Mouse (Mus musculus) inflammation-experienced regulatory T-cells (primary cell): Measurements from ENCODE around the gene Sertad1. TPM values are rescaled to one million over a fixed set of nuclear protein-coding genes. Genes with fewer than 3 reads are reported as not detected.

Source experiments
- polyA plus RNA-seq, 2 experiments: library from polyadenylated mRNA; unstranded; fragments of 100-300 nt; shearing (Covaris generic); gene quantifications; one replicate each; pipeline ENCODE4 v1.2.1; 2017

Gene Sertad1
- polyA plus RNA-seq = 10 to 100 TPM; 52.4 to 79.0 TPM

DNA sequence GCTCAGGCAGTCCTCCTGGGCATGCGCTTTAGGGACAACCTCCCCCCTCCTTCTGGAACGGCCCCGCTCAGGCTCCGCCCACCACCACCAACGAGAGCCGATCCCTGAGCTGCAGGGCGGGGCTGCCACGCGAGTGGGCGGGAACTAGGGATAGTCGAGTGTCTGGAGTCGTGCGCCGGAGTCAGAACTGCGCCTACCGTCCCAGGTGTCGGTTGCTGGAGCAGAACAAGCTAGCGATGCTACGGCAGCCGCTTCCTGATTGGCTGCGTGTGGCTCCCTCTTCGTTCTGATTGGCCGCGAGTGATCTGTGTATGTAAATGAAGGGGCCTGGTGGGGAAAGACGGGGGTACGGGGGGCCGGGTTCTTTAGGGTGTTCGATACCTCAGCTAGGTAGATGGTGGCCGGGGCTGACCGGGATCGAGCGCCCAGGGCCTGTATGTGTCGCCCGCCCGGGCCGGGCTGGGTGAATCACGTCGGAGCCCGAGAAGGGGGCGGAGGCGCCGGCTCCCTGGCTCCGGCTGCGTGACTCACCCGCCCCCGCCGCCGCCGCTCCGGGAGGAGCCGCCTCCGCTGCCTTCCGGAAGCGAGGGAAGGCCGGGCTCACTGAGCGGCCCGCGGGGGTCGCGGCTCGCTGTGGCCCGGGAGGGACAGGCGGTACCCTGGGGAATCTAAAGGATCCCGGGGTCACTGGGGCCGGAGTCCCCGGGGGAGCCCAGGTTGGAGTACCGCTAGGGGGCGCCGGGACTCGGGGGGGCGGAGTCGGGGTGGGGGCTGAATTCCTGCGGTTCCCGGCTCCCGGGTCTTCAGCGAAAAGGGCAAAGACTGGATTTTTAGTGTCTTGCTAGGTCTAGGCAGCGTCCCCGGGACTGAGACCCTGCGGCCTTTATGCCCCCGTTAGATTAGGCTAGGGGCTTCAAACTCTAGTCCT, at the start of gene Sertad1:
Gene Sertad1, plus strand, starts transcription at position 141 of the 928 bp plus-strand sequence.

DNA sequence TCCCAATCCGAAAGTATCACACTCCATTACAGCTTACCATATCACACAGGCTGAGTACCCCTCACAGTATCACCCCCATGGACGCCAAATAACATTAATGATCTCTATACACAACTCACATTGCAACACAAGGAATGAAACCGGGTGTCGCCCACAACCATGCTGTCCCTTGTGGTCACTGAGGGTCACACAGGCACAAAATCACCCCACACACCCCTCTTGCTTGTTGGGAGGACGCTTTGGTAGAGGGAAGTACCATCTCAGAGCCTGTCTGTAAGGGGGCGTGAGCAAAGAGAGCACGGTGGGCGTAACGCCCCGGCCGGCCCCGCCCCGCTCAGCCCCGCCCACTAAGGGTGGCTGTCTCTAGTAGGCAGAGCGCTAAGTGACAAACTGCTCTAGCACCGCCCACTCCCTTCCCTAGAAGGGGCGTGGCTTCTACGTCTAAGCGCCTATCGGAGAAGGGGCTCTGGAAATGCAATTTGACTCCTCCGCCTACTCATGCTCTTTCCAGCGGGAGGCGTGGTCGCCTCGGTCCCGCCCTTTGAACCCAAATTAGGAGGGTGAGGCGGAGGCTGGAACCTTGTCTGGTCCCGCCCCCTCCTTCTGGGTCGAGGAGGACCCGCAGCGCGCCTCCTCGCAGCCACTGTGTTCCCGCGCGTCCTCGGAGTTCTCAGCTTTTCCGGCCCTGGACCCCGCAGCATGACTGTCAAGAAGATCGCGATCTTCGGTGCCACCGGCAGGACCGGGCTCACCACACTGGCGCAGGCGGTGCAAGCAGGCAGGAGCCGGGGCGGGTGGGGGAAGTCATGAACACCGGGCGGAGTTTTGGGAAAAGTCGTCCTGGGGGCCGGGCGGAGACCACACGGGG, 39.1 kb upstream of the Sertad1 start, which contains the start of the genes Sptbn4 and Blvrb:
Gene Sptbn4, minus strand, starts transcription at position 268 of the 868 bp plus-strand sequence.
Gene Blvrb, plus strand, starts transcription at position 560 of the 868 bp plus-strand sequence.

GRCm38 (mm10) chr7:27473156-27473834, 13.4 kb upstream of the Sertad1 start, which contains the start of gene Sertad3:
Sertad3 (plus strand) TSS chr7:27473768.

GRCm38 (mm10) chr7:27499036-27499435, 12.3 kb downstream of the Sertad1 start, which contains the start of gene Prx:
Prx (plus strand) TSS chr7:27499324.

GRCm38 (mm10) chr7:27522967-27523366, 36.3 kb downstream of the Sertad1 start, which contains the start of gene Hipk4:
Hipk4 (plus strand) TSS chr7:27523267.

Other genes with a start within 250 kb of the Sertad1 start
- 1 to 10 TPM; 1.7 to 1.9 TPM for gene Numbl, start 228.5 kb upstream of the Sertad1 start, polyA plus RNA-seq
- 1 to 10 TPM; 2.1 to 2.9 TPM for gene Ltbp4, start 149.2 kb upstream of the Sertad1 start, polyA plus RNA-seq
- 10 to 100 TPM; 86.4 to 88.1 TPM for gene Shkbp1, start 130.9 kb upstream of the Sertad1 start, polyA plus RNA-seq
- gene Gm20479, start 129.5 kb upstream of the Sertad1 start, polyA plus RNA-seq = 1 to 10 TPM in 1 of 2 experiments, not detected in 1; 1.6 TPM
- 1 to 10 TPM in 1 of 2 experiments, under 1 TPM in 1; 0.43 to 1.0 TPM for gene Sptbn4, start 39.2 kb upstream of the Sertad1 start, polyA plus RNA-seq
- 10 to 100 TPM; 11.2 to 19.1 TPM for gene Blvrb, start 38.9 kb upstream of the Sertad1 start, polyA plus RNA-seq
- 10 to 100 TPM; 40.0 to 41.1 TPM for gene Sertad3, start 13.1 kb upstream of the Sertad1 start, polyA plus RNA-seq
- gene Prx, start 12.4 kb downstream of the Sertad1 start, polyA plus RNA-seq = 1 to 10 TPM in 1 of 2 experiments, under 1 TPM in 1; 0.34 to 2.8 TPM
- gene Hipk4, start 36.4 kb downstream of the Sertad1 start, polyA plus RNA-seq = under 1 TPM; 0.28 to 0.34 TPM
- 100 to 1,000 TPM; 159 to 211 TPM for gene Pld3, start 66.3 kb downstream of the Sertad1 start, polyA plus RNA-seq
- gene 2310022A10Rik, start 66.3 kb downstream of the Sertad1 start, polyA plus RNA-seq = 10 to 100 TPM; 20.4 to 28.8 TPM
- gene Akt2, start 104.6 kb downstream of the Sertad1 start, polyA plus RNA-seq = 10 to 100 TPM; 74.8 to 82.4 TPM
- gene Ttc9b, start 167.0 kb downstream of the Sertad1 start, polyA plus RNA-seq = under 1 TPM in 1 of 2 experiments, not detected in 1; 0.53 TPM
- 10 to 100 TPM; 15.6 to 22.0 TPM for gene Map3k10, start 187.7 kb downstream of the Sertad1 start, polyA plus RNA-seq
- gene Zfp607b, start 202.4 kb downstream of the Sertad1 start, polyA plus RNA-seq = 1 to 10 TPM; 4.7 to 6.7 TPM
- gene Zfp60, start 244.5 kb downstream of the Sertad1 start, polyA plus RNA-seq = 10 to 100 TPM; 13.8 to 22.1 TPM